Mouse (Mus musculus) v-Abl transformed pro-B cells (cell line): ENCODE results near the gene Fam117b.

Source experiments
- in situ Hi-C, 2 experiments: fragments of 400-800 bp; cut with MboI; formaldehyde crosslinking; loops; one replicate each; pipeline ENCODE4 v1.15.1; 2025; ENCODE audit not compliant: unreplicated experiment in 2 of 2

The Fam117b gene

DNA sequence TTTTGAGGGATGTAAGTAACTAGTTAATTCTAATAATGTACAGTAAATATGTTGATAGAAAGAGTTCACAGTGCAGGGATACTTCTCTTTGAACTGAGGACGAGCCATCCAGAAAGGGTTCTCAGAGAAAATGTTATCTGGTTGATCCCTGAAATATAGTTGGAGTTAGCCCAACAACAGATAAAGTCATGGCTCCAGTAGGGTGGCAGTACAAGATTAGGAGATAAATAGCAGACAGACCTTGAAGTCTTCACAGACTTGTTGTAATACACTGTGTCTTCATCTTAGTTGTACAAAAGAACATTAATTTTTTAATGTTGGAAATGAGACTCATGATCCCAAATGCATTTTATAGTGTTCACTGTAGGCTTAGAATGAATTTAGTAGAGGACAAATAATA lies 47.1 kb downstream of the Fam117b start:
- in situ Hi-C loops, result no loop called here

DNA sequence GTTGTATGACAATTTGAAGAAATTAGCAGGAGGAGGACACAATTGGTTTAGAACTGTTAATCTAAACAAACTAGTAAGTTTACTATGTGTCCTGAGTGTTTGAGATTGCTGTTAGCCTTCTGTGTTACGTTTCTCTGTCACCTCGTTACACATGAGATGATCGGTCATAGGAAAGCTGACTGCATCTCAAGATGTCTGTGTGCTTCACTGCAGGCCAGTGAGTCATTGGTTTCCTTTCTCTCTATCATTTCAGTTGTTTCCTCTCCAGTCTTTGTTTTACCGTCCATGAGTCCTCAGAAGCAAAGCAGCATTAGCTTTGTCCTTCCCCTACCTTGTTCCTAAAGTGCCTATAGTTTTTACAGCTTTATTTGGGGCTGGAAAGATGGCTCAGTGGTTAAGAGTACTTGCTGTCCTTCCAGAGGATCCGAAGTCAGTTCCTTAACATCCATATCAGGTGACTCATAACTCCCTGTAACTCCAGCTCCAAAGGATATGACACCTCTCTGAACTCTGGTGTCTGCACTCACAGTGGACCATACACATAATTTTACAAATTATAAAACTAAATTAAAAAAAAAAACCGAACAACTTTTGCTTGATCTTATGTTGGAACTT lies 53.5 kb downstream of the Fam117b start:
- in situ Hi-C loops, result no loop called here

DNA sequence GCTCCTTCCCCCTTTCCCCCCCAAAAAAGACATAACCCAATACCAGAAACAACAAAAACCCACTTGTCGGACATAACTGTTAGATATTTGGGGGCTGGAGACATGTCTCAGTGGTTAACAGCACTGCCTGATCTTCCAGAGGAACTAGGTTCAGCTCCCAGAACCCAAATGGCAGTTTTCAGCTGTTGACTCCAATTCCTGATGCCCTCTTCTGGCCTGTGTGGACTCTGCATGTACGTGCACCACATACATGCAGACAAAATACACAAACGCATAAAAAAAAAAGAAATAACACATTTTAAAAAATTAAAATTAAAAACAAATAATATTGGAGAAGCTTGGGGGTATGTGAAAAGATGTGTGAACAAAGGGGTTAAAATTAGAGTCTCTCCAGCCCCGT lies 54.5 kb downstream of the Fam117b start:
- in situ Hi-C loops, result no loop called here

DNA sequence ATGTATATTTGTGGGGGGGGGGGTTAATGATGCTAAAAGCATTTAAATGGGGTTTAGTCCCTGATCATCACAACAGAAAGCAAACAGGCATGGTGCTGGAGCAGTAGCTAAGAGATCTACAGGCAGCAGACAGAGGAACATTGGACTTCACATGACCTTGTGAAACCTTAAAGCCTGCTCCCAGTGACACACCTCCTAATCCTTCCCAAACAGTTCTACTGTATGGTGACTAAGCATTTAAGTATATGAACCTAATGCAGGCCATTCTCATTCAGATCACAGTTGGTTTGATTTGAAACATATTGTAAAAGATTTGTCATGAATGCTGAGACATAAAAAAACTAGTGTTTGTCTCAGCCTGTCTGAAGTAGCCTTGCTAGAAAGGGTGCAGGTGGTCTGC lies 73.8 kb downstream of the Fam117b start:
- in situ Hi-C loops, result no loop called here

DNA sequence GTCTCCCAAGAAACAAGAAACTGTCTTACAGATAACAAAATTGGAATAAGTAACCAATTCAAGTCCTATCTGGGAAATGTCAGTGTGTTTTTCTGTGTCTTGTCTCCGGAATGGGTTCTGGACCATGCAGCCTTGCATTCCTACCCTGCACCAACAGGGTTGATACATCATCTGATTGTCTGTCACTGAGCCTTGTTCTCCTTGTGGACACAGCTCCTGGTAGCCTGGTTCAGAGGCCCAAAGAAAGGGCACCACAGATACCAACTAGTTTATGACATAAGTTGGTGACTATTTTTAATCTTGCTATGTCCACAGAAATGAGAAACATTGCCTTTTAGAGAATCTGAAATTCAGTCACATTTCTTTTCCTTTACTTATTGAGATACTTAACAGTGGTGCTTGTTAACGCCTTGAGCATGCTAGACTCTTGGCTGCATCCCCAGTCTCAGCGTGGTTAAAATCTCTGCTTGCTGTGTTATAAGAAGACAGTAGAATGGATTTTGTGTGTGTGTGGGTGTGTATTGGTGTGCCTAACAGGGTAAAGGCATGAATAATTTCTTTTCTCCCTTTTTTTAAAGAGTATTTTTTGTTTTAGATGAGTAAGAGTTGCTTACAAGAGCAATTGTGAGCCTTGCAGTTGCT lies 74.7 kb downstream of the Fam117b start:
- in situ Hi-C loops, result no loop called here

DNA sequence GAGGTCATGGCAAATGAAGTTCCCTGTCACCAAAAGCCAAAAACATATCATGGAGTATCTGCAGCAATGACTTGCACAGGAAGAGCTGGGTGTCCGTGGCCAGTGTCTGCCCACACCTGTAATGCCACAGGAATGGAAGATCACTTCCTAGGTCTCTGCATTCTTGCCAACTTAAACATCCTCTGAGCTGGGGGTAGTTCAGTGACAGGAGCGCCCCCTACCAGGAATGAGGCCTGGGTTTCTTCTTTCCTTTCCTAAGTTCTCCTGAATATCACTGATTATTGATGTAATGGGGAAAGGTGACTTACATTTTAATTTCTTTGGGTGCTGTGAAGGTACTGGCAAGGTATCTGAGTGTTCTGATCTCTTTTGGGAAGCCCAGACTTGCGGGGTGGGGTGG lies 82.8 kb downstream of the Fam117b start:
- in situ Hi-C loops, result no loop called here

DNA sequence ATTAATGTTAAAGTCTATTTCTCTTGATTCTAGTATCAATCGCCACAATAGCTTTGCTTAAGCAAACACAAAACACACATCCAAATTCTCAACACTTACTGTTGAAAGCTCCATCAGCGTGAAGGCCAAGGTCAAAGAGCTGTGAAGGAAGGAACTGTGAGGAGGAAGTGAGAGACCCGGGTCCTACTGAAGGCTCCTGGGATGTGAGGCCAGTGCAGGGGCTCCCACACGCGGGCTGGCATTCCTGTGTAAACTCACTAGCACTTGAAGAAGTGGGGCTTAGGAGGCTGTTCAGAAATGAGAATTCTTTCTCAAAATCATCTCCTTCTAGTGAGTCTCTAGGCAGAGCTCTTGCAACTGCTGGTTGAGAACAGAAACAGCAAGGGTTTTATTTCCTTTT lies 84.5 kb downstream of the Fam117b start:
- in situ Hi-C loops, result no loop called here

DNA sequence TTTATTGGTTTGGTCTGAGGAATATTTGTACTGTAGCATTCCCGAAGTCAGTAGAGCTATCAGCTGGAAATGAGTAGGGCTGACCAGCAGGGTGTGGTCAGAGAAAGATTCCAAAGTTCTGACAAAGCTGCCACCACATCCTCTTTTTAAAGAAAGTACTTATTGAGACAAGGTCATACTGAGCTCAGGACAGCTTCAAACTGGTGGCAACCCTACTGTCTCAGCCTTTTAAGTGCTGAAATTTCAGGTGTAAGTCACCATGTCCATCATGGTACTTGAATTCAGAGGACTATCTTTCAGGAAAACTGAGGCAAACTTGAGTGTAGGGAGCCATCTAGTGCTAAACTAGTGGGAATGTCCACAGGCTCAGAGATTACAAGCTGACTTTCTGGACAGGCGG lies 87.5 kb downstream of the Fam117b start:
- in situ Hi-C loops, result no loop called here

DNA sequence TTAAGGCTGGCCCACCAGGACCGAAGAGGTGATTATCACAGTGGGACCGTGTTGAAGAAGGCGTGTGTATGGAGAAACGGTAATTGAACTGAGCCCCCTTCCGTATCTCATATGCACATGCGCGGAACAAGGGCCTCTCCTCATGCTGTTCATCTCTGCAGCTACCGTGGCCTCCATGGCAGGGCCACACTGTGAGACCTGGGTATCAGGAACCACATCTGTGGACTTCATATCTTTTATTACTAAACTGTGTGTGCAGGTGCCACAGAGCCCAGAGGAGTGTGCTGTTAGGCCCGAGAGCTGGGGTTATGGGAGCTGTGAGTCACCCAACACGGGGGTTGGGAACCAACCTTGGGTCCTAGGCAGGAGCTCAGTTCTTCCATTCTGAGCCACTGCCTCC lies 94.5 kb downstream of the Fam117b start:
- in situ Hi-C loops, result no loop called here

DNA sequence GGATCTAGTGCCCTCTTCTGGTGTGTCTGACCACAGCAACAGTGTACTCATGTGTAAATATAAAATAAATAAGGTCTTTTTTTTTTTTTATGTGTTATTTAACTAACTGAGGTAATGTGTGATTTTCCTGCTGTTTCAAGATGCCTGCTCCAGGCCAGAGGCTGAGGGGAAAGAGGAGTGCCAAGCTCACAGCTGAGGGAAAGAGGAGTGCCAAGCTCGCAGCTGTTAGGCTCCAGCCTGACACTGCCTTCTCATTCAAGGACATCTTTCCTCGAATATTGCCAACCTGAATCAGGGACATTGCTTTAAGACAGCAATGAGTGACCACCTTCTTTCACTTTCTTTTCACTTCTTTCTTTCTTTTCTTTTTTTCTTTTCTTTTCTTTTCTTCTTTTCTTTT lies 95.9 kb downstream of the Fam117b start:
- in situ Hi-C loops, result no loop called here

DNA sequence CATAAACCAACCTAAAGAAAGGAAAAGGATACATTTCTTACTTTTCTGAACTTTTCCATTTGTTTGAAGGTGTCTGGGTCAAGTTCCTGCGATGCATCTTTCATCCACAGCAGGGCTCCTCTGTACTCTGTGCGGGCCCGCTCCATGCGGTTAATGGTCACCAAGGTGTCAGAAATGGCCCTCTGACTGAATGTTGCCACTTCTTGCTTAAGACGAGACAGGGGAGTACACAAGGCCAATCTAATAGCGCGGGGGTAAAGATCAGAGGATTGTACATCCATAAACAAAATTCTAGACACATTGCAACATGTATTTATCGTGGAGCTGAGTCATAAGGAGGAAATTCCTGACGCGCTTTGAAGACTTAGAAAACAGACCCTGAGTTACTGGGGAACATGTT lies 101.0 kb downstream of the Fam117b start:
- in situ Hi-C loops, result no loop called here

DNA sequence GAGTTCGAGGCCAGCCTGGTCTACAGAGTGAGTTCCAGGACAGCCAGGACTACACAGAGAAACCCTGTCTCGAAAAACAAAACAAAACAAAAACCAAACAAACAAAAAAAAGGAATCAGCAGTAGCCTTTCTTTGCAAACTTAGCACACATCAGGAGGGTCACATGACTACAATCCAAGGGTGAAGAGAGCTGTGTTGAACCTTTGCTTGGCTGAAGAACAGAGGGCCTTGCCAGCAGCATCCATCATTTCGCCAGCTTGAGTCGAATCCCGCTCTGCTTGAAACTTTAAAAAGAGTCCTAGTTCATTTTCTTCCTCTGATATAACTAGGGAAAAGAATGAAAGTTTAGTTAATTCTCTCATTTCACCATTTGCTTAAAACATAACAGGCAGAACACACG lies 102.7 kb downstream of the Fam117b start:
- in situ Hi-C loops, result no loop called here

DNA sequence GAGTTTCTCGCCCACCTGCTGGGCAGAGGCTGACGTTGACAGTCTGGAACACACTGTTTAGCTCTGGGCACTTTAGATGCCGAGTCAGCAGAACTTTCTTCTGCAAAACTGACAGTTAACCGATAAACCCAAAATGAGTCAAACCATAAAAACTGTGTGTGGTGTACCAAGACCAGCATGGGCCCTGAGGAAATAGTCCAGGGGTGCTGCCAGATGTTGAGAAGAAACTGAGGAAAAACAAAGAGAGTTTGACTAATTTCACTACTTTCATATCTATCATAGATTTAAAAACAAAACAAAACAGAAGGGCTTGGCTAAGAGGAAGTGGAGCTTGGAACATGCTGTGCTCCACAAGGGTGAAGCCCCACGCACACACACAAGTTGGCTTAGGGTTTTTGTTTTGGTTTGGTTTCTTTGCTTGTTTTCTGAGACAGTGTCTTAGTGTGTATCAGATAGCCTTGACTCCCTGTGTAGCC lies 103.4 kb downstream of the Fam117b start:
- in situ Hi-C loops, result no loop called here

DNA sequence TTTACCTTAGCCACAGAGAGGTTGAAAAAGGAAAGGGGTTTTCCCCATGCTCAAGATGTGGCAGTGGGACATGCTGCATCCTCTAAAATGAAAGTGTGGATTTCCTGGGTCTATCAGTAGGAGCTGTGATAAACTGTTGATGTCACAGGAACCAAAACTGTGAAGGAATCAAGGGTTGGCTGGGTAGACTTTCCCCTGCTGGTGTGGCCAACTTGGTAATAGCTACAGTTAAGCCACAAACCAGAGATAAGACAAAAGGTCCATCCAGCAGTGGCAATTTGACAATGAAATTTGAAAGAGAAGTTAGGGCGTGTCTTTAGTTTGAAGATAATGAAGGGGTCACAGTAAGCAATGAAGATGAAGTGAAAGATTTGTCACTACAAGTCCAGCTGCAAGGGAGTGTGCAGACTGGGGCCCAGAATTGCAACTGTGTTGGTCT lies 104.2 kb downstream of the Fam117b start:
- in situ Hi-C loops, result no loop called here
